Mouse (Mus musculus) layer of hippocampus, adult 18-20 months (tissue): ENCODE data around the gene Lgi4. TPM values are rescaled to one million over a fixed set of nuclear protein-coding genes. Genes with fewer than 3 reads are reported as not detected.

Experiments used
- DNase-seq, 2 experiments: peaks; one replicate each; pipeline ENCODE4 v3.0.0; 2022; ENCODE audit warnings: low spot score in 2 of 2
- total RNA-seq, 2 experiments: library from RNA; stranded (reverse); gene quantifications; 2 replicates each; pipeline ENCODE4 v1.2.3; 2021

Lgi4 gene
- total RNA-seq, 2 experiments from 2014 or later = 37.9 to 40.4 TPM

DNA sequence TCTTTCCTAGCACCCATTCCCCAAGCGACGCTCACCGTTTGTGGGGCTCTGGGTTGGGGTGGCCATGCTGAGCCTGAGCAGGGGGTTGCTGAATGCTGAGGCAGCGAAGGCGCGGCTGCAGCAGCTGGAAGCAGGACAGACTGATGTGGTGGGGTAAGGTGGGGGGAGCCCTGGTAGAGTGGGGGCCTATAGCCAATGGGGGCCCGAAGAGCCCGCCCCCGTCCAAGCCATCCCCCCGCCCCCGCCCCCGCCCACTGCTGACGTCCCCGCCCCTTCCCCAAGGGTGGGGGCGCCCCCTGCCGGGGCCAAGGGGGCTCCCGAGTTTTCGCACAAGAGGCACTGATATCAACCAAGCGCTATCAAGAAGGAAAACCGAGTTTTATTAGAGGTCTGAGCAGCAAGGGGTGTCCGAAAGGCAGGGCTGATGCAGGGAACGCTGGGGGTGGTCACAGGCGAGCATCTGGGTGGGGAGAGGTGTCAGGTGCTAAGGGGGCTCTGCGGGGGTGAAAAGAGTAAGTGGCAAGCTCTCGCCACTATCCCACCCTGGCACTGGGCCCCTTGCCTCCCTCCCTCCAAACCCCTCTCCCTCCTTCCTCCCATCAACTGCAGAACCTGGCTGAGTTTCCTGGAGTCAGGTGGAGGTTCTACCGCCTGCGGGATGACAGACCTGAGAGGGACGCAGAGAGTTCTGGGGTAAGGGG lies 7.7 kb upstream of the Lgi4 start, which contains the start of gene Fxyd7:
Fxyd7 (minus strand) TSS at position 147 of the 701 bp plus-strand sequence.
- no peak for DNase-seq

DNA sequence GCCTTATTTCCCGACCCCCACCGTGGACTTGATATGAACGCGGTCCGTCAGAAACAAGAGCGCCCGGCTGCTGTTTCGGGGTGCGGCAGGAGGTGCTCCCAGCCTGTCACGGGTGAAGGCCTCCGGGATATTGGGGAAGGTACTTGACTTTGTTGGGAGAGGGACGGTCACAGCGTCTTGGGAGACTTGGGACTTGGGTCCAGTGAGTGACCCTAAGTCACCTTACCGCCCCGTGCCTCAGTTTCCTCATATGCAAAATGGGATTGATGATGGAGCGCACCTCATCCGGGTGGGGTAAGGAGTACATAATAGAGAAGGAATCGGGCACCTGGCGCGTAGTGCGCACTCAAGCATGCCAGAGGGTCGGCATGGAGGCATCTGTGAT lies 6.9 kb upstream of the Lgi4 start:
- DNase-seq = no peak

DNA sequence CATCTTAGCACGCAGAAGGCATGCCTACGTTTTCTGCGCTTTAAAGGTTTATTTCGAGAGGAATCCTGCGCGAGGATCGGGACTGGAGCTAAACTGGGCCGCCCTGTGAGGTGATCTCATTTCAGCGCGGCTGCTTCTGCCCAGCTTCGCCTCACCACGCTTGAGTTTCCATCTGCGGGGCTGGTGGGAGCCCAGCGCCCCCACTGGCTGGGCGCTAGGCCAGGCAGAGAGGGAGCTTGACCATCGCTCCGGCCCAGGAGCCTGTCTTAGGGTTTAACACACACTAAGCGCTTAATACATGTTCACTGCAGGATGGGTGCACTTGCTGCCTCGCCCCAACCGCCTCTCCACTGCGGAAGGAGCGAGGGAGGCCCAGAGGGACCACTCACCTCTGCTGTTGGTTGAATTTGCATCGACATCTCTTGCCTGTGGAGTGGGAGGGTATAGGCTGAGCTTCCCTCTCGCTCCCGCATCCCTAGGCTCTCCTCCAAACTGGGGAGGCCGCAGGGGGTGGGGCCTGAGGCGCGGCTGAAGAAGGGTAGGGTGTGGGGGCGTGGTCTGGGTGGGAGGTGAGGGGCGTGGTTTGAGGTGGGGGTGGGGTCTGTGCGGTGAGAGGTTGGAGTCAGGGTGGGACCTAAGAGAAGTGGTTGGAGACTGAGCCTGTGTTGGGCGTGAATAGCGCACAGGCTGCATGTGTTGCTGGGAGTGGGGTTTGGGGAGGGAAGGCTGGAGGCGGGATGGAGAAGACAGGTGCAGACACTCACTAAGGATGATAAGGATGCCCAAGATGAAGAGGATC lies 6.3 kb upstream of the Lgi4 start:
- DNase-seq = peak; percentile 37 to 60

DNA sequence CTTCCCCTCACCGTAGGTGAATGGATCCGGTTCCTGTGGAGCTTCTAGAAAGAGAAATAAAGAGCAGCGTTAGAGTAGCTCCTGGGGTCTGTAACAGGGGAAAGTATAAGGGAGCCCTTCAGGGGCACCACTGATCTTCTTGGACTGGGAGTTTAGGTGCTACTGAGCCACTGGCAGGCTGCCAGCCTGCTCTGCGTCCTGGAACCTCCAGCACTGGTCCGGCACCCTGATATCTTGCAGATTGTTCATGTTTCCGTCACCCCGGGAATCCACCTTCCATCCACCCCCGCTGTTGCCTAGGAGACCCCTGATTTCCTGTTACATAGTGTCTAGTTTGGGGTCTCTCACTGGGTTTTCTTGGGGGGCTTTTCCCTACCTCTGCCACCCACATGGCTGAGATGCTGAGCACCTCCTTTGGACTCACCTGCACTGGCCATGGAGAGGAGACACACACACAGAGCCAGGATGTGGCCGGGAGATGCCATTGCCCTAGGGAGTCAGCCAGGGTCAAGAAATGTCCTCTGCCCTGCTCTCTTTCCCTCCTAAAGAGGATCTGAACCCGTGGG lies 5.2 kb upstream of the Lgi4 start:
- DNase-seq = no peak

DNA sequence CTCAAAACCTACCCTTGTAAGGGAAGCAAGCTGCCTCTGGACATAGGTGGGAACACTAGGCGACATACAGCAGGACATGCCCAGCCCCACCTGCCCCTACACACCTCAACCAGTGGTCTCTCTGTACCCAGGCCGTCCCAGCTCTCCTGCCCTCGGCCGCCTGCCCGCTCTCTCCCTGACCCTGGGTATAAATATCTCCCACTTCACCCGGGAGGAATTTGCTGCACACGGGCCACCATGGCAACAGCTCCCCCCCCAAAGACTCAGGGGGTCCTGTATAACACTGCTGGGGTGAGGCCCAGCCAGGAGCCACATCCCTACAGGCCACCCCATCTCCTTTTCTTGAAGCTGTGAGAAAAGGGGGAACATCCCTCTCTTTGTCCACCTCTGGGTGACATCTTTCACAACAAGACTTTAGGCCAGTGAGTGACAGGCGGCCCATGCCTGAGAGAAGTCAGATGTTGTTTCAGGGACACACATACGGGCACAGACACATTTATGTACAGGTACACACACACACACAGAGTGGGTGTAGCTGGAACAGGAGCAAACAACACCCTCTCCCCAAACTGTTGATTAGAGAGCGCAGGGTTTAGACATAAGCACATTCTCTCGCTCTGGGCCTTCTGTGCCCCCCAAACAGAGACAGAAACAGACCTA lies 4.4 kb upstream of the Lgi4 start:
- DNase-seq = no peak

DNA sequence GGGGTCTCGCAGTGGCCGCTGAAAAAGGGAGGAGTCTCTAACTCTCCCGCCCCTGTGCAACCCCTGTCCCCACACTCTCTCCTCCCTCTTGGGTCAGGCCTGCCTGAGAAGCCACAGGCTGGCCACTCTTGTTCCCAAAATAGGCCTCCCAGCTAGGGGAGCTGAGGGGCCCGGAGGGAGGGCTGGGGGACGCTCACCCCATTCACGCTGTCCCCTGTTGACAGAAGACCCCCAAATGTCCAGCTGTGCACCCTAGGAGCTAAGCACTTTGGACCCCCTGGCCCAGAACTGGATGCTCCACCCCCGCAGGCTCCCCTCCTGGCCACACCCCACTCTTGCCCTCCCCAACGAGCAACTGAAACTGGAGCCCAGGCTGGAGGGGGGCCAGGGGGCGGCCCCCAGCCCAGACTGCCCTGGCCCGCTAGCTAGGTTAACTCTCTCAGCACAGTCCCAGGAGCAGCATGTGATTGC lies 3.8 kb upstream of the Lgi4 start:
- no peak for DNase-seq

DNA sequence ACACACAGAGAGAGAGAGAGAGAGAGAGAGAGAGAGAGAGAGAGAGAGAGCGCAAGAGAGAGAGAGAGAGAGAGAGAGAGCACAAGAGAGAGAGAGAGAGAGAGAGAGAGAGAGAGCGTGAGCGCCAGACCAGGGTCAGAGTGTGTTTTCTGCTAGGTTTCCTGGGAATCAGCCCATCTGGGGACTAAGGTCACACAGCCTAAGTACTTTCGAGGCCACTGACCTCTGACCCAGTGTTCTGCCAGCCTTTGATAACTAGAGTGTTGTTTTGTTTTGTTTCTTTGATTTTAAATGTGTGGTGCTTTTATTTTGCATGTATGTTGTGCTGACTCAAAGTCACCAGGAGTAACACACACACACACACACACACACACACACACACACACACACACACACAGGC lies 3.3 kb upstream of the Lgi4 start:
- no peak for DNase-seq

DNA sequence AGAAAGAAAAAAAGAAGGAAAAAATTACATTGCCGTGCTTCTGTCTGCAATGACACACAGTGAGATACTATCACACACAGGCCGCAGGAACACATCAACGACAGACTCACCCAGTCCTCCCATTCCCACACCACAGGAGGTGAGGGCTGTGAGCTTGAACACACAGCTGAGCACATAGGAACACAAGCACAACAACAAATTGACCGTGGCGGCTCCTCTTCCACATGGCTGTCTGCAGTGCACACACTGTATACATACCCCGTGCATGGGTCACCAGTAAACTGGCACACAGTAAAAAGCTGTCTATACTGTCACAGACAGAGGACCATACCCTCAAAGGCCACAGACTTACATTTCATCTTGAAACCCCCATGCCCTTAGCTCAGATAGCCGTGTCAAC lies 2.7 kb upstream of the Lgi4 start:
- no peak for DNase-seq

DNA sequence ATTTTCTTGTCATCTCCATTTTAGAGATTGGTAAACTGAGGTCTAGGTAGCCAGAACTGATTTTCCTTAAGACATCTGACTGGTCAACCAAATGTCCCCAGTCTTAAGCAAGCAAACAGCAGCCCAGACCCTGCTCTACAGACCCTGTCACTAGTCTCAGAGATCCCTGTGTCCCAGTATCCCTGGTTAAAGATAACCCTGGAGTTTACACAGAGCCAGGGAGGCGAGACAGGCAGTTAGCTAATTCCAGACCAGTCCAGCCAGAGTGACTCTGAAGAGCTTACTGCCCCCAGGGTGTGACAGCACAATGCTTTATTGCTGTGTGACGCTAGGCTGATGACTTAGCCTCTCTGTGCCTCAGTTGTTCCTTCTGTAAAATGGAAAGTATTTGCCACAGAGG lies 2.1 kb upstream of the Lgi4 start, which contains the start of gene Fxyd1:
Fxyd1 (minus strand) TSS at position 129 of the 400 bp plus-strand sequence.
- DNase-seq = no peak

DNA sequence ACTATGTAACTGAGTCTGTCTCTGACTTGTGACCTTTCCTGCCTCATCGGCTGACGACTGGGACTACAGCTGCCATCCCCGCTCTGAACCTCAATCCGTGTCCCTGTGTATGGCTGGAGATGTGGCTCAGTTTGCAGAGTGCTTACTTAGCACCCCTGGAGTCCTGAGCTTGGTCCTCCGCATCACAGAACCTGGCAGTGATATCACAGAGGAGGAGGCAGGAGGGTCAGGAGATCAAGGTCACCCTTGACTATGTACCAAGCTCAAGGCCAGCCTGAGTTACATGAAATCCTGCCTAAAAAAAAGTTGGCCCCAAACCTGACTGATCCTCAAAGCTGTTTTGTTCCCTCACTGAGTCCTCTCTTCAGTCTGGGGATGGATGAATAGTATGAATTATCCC lies 1.4 kb upstream of the Lgi4 start:
- DNase-seq = no peak

DNA sequence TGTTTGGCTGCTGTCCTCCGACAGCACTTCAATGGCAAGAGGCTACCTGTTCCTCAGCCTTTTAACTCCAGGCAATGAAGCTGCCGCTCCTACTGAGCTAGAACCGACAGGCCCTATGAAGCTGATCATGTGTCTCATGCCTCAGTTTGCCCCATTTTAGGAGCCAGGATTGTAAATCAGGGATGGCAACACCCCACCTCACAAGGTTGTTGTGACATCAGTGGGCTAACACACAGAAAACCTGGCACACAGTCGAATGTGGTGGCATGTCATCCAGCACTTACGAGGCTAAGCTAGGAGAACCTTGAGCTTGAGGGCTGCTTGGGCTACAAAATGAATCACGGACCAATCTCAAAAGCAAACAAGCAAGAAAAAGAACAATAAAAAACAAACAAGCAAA lies 931 bp upstream of the Lgi4 start:
- no peak for DNase-seq

DNA sequence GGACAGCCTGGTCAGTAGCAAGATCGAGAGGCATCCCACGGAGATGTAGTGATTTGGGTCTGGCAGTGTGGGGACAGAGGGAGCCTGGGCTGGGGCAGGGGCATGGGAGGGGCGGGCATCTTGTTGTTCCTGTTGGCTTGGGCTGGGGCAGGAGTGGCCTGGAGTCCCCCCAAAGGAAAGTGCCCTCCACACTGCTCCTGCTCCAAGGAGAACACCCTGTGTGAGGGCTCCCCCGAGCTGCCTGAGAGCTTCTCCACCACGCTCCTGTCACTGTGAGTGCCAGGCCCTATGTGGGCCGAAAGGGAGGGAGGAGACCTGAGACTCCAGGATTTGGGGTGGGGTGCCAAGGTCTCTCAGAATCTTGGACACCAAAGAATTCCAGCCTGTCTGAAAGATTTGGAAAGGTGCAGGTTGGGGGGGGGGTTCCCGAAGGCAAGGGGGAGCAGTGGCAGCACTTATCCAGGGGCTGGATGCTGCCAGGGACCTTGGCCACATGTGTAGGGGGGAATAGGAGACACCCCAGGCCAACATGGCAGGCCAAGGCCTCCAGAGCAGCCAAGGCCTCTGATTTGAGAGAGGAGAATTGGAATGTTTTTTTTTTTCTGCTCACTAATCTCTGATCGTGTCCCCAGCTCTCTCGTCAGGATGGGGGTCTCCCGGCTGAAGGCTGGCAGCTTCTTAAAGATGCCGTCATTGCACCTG lies 928 bp downstream of the Lgi4 start:
- DNase-seq = no peak

DNA sequence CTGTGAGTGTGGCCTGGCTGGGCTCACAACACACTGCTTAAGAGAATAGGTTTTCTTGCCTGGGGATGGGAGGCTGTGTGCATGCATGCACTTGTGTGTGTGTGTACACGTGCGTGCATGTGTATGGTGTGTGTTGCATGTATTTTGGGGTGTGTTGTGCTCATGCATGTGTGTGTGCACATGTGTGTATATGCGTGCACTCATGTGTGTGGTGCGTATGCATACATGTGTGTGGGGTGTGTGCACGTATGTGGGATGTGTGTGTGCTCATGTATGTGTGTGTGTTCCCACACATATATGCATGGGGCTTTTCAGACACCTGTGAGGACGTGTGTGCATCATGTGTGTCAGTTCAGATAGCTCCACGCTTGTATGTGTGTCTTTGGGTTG lies 1.5 kb downstream of the Lgi4 start:
- DNase-seq = no peak

DNA sequence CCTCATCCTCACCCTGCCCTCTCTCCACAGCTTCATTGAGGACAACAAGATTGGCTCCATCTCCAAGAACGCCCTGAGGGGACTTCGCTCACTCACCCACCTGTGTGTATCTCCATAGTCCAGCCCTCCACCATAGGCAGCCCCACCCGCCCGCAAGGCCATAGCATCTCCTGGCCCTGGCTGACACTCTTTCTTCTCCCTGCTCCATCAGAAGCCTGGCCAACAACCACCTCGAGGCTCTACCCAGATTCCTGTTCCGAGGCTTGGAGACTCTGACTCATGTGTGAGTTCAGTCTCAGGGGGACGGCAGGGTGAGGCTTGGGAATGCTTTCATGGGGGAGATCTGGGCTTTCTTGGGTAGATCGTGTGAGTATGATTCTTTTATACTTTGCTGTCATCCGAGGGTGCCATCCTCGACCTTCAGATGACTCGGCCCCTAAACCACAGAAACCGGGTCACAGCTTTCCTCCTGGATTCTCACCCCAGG lies 4.0 kb downstream of the Lgi4 start:
- DNase-seq = no peak

DNA sequence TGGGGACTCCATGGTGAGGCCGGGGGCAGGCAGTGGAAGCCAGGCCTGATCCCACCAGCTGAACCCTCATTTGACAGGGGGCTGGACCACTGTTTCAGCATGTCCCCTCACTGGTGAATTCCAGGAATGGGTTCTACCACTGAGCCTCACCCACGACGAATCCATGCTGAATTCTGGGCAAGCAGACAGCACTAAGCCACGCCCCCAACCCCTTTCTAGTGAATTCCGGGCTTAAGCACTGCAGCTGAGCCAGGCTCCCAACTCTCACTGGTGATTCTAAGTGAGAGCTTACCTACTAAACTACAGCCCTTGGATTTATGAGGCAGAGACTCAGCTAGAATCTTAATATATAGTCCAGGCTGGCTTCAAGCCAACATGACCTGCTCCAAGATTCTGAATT lies 8.7 kb downstream of the Lgi4 start:
- peak in 1 of 2 experiments; percentile 74 for DNase-seq

DNA sequence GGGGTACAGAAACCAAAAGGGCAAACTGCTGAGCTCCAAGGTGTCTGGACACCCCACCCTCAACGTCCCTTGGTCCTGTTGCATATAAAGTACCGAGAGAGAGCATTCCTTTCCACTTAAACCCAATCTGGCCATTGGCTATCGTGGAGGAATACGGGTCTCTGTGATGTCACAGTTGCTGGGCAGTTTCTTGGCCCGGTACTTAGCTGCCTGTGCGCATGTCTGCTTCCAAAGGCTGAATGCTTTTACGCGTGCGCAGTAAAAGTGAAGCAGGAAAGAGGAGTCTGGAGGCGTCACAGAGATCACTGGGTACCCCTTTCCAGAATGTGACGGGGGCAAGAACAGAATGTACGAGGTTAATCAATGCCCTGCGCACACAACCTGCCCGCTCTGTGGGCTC lies 10.3 kb downstream of the Lgi4 start:
- no peak for DNase-seq

DNA sequence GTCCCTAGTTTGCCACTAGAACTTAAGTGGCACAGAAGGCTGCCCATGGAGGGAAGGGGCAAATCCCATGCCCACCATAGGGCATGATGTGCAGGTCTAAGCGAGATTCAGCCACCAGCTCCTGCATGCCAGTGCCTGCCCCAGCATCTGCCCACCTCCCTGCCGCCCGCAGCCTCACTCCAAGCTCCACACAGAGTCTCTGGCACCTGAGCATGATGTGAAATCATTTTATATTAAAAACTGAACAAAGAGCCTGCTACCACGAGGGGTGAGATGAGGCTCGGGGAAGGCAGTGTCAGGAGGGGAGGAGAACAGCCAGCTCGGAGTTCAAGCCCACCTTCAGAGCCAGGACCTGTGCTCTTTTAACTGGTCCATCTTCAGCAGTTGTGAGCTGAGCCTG lies 11.2 kb downstream of the Lgi4 start:
- DNase-seq = no peak

DNA sequence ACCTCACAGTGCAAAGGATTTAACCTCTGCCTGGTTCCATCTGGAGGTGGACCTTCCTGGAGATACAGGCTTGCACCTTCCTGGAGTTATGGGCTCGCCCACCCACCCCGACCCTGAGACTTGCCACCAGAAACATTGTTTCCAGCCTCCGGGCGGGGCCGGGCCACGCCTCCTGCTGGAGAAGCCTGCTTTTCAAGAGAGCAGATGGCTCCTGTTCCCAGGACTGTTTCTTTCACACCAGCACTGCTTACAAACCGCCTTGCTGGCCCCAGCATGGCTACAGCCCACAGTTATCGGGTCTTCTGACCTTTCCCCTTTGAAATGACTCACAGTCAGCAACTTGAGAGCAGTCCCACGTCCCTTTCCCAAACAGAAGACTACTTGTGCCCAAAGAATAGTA lies 13.2 kb downstream of the Lgi4 start:
- no peak for DNase-seq

DNA sequence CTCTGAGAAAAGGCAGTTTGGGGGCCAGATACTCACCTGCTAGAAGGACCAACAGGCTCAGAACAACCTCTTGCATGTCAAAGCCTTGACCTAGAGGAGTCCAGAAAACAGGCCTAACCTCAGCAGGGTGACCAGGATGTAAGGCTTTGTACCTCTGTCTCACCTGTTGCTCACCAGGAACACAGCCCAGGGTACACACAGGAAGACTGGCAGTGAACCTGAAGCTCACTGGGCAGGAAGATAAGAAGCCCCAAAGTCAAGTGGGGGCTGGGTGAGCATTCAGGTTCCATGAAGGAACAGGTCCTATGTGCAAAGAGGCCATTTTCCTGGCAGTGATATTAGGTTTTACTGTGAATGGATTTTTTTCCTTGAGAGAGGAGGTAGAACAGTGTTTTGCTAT lies 14.4 kb downstream of the Lgi4 start:
- no peak for DNase-seq

DNA sequence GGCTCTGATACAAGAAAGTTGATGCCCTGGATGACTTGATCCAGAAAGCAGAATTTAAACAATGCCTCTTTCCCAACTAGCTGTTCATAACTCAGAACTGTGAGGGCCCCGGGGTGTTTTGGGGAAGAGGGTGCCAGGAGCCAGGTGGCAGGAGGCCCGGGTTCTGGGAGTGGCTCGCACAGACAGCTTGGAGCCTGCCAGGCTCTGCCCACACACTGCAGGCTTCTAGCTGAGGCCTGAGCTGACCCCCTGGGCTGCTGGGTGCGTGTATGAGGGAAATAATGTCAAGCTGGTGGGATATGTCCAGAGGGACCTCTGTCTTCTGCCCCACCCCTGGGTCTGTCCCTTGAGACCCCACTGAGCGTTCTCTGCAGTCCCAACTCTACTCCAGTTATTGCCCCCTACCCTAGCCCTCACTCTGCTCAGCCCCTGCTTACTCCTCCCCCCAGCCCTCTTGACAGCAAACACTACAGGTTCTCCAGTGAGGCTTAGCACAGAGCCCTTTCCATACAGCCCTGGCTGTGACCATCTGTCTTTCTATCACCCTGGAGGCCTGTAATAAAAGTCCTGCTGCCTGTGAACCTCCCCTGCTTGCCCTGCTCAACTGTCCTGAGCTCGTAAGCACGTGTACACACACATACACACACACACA lies 15.0 kb downstream of the Lgi4 start:
- DNase-seq = peak in 1 of 2 experiments; percentile 59

DNA sequence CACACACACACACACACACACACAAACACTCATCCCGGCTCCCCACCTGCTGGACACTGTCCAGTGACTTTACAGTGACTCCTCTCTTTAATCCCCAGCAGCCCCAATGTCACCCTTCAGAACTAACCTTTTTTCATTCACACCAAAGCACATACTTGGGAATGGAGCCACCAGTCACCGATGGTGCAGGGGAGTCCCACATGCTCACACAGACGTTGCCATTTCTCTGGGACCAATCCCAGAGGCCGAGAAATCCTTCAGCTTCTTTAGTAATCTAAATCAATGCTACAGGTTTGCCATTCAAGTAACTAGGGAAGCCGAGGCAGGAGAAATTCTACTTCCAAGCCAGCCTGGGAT lies 15.5 kb downstream of the Lgi4 start:
- peak; percentile 40 to 82 for DNase-seq
